Mouse (Mus musculus) liver, adult 2 months (tissue): Measurements from ENCODE around the gene Prf1. TPM values are rescaled to one million over a fixed set of nuclear protein-coding genes. Genes with fewer than 3 reads are reported as not detected.
A peak's percentile ranks its signal among the peaks of the same experiment; 100 is the strongest.

ENCODE experiments used
- DNase-seq: peaks from one replicate; pipeline ENCODE4 v3.0.0-alpha.2; 2011; ENCODE audit warnings: low read depth, low spot score; ENCODE audit errors: extremely low read depth
- H3K27ac ChIP-seq: fragments of 200-500 bp; replicated peaks from 2 replicates; pipeline ENCODE4 v1.5.1; 2012; ENCODE audit warnings: low read depth, mild to moderate bottlenecking, control low read depth, inconsistent platforms, low read length; ENCODE audit not compliant: insufficient read depth
- H3K27me3 ChIP-seq: fragments of 200-500 bp; 2 replicates; pipeline ENCODE4 v1.6.1; 2012; ENCODE audit warnings: mild to moderate bottlenecking, moderate library complexity, low read length, inconsistent platforms; ENCODE audit not compliant: control insufficient read depth, insufficient read depth
- H3K36me3 ChIP-seq: fragments of 200-500 bp; 2 replicates; pipeline ENCODE4 v1.6.1; 2012; ENCODE audit warnings: low read length, inconsistent platforms; ENCODE audit not compliant: control insufficient read depth, insufficient read depth
- H3K4me1 ChIP-seq: fragments of 200-500 bp; 2 replicates; pipeline ENCODE4 v1.6.1; 2011; ENCODE audit warnings: low read length; ENCODE audit not compliant: control insufficient read depth, insufficient read depth
- H3K4me3 ChIP-seq: fragments of 200-500 bp; 2 replicates; pipeline ENCODE4 v1.5.1; 2011; ENCODE audit warnings: low read depth, mild to moderate bottlenecking, control low read depth, low read length, moderate library complexity; ENCODE audit not compliant: insufficient read depth
- H3K79me2 ChIP-seq: fragments of 200-500 bp; 2 replicates; pipeline ENCODE4 v1.6.1; 2012; ENCODE audit warnings: inconsistent platforms, mild to moderate bottlenecking, low read length, moderate library complexity; ENCODE audit not compliant: control insufficient read depth, insufficient read depth
- H3K9ac ChIP-seq: fragments of 200-500 bp; 2 replicates; pipeline ENCODE4 v1.6.1; 2012; ENCODE audit warnings: low read depth, mild to moderate bottlenecking, control low read depth, inconsistent platforms, low read length
- CTCF ChIP-seq: fragments of 200-500 bp; IDR thresholded peaks from 2 replicates; pipeline ENCODE4 v1.5.1; 2011; ENCODE audit warnings: low read depth, low read length, control low read depth
- POLR2A ChIP-seq: fragments of 200-500 bp; IDR thresholded peaks from 2 replicates; pipeline ENCODE4 v1.6.1; 2011; ENCODE audit warnings: low read length, control low read depth; ENCODE audit not compliant: insufficient read depth; ENCODE audit errors: extremely low read depth
- WGBS: fragments of 180-500 bp; shearing (Covaris S2); methylation state at CpG from one replicate; pipeline ENCODE4 v1.1.7; 2018; 5-methylcytosine and 5-hydroxymethylcytosine counted together
- polyA plus RNA-seq: library from polyadenylated mRNA; depleted of rRNA; stranded (reverse); fragments of >200 nt; gene quantifications from 2 replicates; pipeline ENCODE4 v1.2.3, GENCODE M21; 2012
- total RNA-seq: library from RNA; depleted of rRNA; stranded (reverse); fragments of >200 nt; gene quantifications from 2 replicates; pipeline ENCODE4 v1.2.3, GENCODE M21; 2014

Prf1 gene
- total and polyA plus RNA-seq, 2 experiments, result 0.18 to 0.28 TPM

DNA sequence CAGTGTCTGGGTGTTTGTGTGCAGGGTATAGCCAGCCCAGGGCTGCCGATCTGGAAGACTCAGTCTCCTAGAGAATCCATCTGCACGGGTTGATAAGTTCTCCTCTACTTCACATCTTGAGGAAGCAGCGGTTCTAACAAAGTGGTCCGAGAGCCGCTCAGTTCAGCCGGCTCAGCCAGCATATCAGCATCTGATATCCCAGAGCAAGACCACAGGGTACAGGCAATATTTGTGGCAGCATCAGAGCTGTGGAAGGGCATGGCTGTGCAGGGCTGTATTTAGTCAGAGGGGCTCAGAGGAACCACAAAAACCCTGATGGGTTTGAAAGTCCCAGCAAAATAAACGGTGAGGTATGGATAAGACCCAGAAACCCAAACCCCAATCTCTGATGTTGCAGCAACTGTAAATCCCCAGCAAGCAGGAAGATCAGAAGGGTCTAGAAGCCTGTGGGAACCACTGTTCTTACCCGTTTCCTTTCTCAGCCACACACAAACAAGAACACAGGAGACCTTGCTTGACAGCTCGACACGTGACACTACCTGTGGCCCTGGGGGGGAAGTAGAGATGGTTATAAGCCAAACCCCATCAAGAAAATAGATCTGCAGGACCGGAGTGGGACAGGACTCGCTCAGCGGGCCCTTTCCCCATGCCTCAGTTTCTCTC is 8.4 kb downstream of the Prf1 start:
- H3K9ac ChIP-seq, result no peak overlapping the region
- WGBS, result 88% methylated on average over 13 of the region's 13 CpGs
- H3K27me3 ChIP-seq, result no peaks in the 10 kb centered on the region
- no peak overlapping the region for H3K4me3 ChIP-seq
- TF ChIP-seq CTCF, result no peak
- TF ChIP-seq POLR2A, result no peak
- H3K36me3 ChIP-seq, result no peaks in the 10 kb centered on the region
- H3K27ac ChIP-seq, result no peak overlapping the region
- DNase-seq, result no peak
- H3K79me2 ChIP-seq, result no peaks in the 10 kb centered on the region
- peaks cover 6% of the 10 kb centered on the region; the same call in 1 of the 2 replicates for H3K4me1 ChIP-seq

DNA sequence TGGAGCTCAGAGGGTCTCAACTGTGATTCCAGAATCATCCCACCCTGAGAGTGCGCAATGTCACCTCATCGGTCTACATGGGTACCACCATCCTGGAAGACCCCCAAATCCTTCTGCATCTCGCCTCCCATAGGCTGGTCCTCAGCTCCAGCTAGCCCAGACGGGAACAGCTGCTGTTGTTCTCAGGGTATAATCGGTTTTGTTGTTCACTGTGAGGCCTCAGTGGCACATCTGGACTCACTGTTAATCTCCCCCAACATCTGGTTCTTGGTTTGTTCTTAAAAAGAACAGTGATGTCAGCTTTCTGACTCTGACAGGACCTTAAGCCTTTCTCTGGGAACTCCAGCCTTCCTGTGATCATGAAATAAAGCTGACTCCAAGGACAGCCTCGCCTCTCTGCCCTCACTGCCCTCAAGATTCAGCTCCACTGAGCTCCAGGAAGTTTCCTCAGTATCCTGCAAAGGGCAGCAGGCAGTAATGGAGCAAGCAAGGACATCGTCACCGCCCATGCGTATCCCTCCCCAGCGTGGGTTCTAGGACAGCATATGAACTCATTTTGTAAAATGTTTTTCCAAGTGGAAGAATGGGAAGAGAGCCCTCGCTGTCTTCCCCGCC is 11.2 kb downstream of the Prf1 start:
- WGBS, result 84% methylated on average over 11 of the region's 12 CpGs
- H3K27me3 ChIP-seq, result no peaks in the 10 kb centered on the region

DNA sequence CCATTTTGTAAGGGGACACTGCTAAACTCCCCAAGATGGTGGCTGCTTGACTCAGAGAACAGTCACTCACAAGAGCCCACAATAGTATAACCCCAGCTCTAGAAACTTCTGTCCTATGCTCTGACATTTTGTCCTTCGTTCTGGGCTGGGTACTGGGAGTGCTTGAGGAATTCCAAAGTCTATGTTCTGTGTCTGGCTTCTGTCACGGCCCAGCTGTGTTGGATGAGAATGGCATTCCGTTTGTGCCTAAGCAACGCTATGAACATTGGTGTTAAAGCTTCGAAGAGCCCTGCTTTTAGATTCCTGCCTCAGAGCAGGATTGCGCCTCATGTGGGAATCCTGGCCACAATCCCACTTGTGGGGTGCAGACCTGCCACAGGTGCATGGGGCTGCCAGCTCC is 14.5 kb downstream of the Prf1 start:
- Histone ChIP-seq H3K4me3 (peak overlapping the region; percentile 21; the same call in 1 of the 2 replicates), H3K27ac (peak overlapping the region; percentile 89), H3K79me2 (no peaks in the 10 kb centered on the region), H3K4me1 (peaks cover 23% of the 10 kb centered on the region; the same call in 1 of the 2 replicates), H3K36me3 (no peaks in the 10 kb centered on the region), H3K27me3 (no peaks in the 10 kb centered on the region), H3K9ac (peak overlapping the region; percentile 70)
- TF ChIP-seq POLR2A (no peak), CTCF (no peak)
- DNase-seq, result peak; percentile 82
- 20% methylated on average over 6 of the region's 6 CpGs for WGBS

More for the DNA sequence above, 11.2 kb downstream of the Prf1 start:
- DNase-seq, result no peak
- Histone ChIP-seq H3K9ac (no peak overlapping the region), H3K27ac (no peak overlapping the region), H3K4me3 (no peak overlapping the region), H3K79me2 (no peaks in the 10 kb centered on the region), H3K36me3 (no peaks in the 10 kb centered on the region), H3K4me1 (peaks cover 19% of the 10 kb centered on the region; the same call in 1 of the 2 replicates)
- TF ChIP-seq POLR2A (no peak), CTCF (no peak)

DNA sequence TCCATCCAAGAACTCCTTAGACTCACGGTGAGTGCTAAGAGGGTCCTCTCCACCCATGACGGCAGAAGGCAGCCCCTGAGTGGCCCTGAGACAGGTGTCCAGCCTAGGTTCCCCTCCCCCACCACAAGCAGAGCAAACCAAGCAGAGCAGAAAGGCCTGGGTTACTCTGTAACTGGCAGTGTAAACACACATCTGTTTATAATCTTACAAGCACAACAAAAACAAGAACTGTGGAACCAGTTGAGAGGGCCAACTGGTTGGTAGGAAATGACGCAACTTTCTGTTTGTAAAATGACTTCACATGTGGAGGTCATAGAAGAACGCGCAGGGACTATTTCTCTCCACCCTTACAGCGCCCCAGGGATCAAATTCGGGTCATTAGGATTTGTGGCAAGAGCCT is 15.1 kb downstream of the Prf1 start:
- 15% methylated on average over 7 of the region's 7 CpGs for WGBS
- H3K79me2 ChIP-seq, result no peaks in the 10 kb centered on the region
- H3K4me3 ChIP-seq, result peak overlapping the region; percentile 21
- H3K27ac ChIP-seq, result peak overlapping the region; percentile 89
- DNase-seq, result peak; percentile 99
- H3K4me1 ChIP-seq, result peaks cover 23% of the 10 kb centered on the region; the same call in 1 of the 2 replicates
- H3K27me3 ChIP-seq, result no peaks in the 10 kb centered on the region
- H3K36me3 ChIP-seq, result no peaks in the 10 kb centered on the region
- TF ChIP-seq POLR2A (0 out of 2 replicates have a peak, but pooled peaks have one; percentile 19), CTCF (no peak)
- H3K9ac ChIP-seq, result peak overlapping the region; percentile 70

DNA sequence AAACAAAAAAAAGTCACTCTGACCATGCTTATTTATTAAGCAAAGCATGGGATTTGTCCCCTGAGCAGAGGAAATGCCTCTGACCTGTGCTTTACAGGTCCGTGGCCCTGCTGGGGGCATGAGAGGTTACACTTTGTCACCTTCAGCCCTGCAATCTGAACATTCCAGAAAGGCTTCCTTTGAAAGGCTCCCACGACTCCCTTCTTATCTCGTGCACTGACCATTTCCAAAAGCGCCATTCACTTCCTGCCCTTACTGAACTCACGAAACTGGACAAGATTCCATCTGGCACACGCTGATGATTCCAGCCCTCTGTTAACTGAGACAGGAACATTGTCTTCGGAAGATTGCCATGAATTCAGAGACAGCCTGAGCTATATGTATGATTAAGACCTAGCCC is 16.1 kb downstream of the Prf1 start:
- Histone ChIP-seq H3K36me3 (no peaks in the 10 kb centered on the region), H3K4me1 (peaks cover 23% of the 10 kb centered on the region; the same call in 1 of the 2 replicates), H3K27ac (peak overlapping the region; percentile 88), H3K9ac (no peak overlapping the region), H3K4me3 (no peak overlapping the region), H3K27me3 (no peaks in the 10 kb centered on the region), H3K79me2 (no peaks in the 10 kb centered on the region)
- no peak for TF ChIP-seq POLR2A
- no peak for TF ChIP-seq CTCF
- peak; percentile 89 for DNase-seq
- WGBS, result 5% methylated on average over 7 of the region's 7 CpGs

DNA sequence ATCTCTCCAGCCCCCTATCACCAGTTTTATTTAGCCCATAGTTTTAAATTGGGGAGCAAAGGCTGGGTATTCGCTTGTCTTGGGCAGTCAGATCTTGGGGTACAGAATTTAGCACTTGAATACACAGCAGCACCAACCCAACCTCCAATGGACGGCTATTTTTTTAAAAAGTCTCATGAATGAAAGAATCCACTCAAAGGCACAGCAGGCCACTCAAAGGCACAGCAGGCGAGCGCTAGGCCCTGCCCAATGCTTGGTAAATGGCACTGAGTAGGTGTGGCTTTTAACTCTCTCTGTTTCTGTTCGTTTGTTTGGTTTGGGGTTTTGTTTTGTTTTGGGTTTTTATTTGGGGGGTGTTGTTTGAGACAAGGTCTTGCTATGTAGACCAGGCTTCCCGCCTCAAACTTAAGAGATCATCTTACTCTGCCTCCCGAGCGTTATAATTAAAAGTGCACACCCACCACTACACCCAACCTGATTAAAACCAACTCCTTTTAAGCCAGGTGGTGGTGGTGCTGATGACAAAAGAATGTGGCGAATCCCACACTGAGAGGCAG is 17.8 kb downstream of the Prf1 start:
- no peak overlapping the region for H3K27ac ChIP-seq
- no peak overlapping the region for H3K9ac ChIP-seq
- WGBS, result 96% methylated on average over 9 of the region's 9 CpGs
- H3K27me3 ChIP-seq, result no peaks in the 10 kb centered on the region
- TF ChIP-seq POLR2A (no peak), CTCF (no peak)
- peaks cover 3% of the 10 kb centered on the region; the same call in 1 of the 2 replicates for H3K36me3 ChIP-seq
- no peaks in the 10 kb centered on the region for H3K79me2 ChIP-seq
- H3K4me3 ChIP-seq, result no peak overlapping the region
- DNase-seq, result no peak
- peaks cover 20% of the 10 kb centered on the region; the same call in 1 of the 2 replicates for H3K4me1 ChIP-seq
